In genomic region chr12:61322114-61322513, GRCm38 (mm10) we compare ENCODE assay signal across 23 mouse cellular contexts.
A peak's percentile ranks its signal among the peaks of the same experiment; 100 is the strongest.
DNase-seq lines count a peak whose midpoint lies in the region; ATAC-seq lines count a peak whose summit lies in the region.
"Had no signal": no experiment of that assay in that cellular context is flagged by ENCODE, and none has a peak within 500 bp of the region (broad histone marks: within the 10 kb centered on the region; RNA-seq: fewer than 3 reads in every experiment).

No protein-coding gene starts in this region.

- DNase-seq in cerebellum, postnatal 10 days = peak; percentile 44 to 46
- DNase-seq in cerebellum, adult 18-20 months = no peak
- no peak for DNase-seq in hindbrain, embryonic 14.5 days (ENCODE audit: low spot score)
- peak; percentile 12 for DNase-seq in right cerebral cortex, adult 18-20 months
- DNase-seq in right cerebral cortex, postnatal 14 days = no peak
- DNase-seq in layer of hippocampus, postnatal 36 days = peak; percentile 10 to 20
- DNase-seq in gastrocnemius, postnatal 10 days = no peak
- DNase-seq: adrenal gland, adult 2 months; gastrocnemius, postnatal 36 days; heart, postnatal 10 days; kidney, adult 11 months; right cerebral cortex, postnatal 4 days; thymus, postnatal 4 days had no signal

- no peaks in the 10 kb centered on the region for H3K27me3 ChIP-seq in hindbrain, embryonic 16.5 days (replicated peaks; ENCODE audit: control insufficient read depth, insufficient read depth, low read length)
- H3K27me3 ChIP-seq in hindbrain, embryonic 14.5 days (ENCODE audit: control insufficient read depth, insufficient read depth, low read length) = no peaks in the 10 kb centered on the region
- H3K27me3 ChIP-seq: CH12.LX; embryonic facial prominence, embryonic 12.5 days; hindbrain, embryonic 15.5 days; liver, embryonic 15.5 days; midbrain, embryonic 15.5 days had no signal

- no peaks in the 10 kb centered on the region for H3K4me1 ChIP-seq in hindbrain, embryonic 16.5 days (ENCODE audit: control insufficient read depth, insufficient read depth, low read depth, low read length)
- H3K4me1 ChIP-seq in hindbrain, embryonic 14.5 days (replicated peaks; ENCODE audit: control insufficient read depth, insufficient read depth, low read length) = no peaks in the 10 kb centered on the region
- H3K4me1 ChIP-seq: embryonic facial prominence, embryonic 12.5 days; heart, embryonic 10.5 days; hindbrain, embryonic 15.5 days; liver, embryonic 15.5 days; midbrain, embryonic 15.5 days had no signal

- no peak overlapping the region for H3K4me2 ChIP-seq in hindbrain, embryonic 16.5 days (ENCODE audit: low read length)
- no peak overlapping the region for H3K4me2 ChIP-seq in hindbrain, embryonic 14.5 days (replicated peaks)
- H3K4me2 ChIP-seq: embryonic facial prominence, embryonic 12.5 days; hindbrain, embryonic 15.5 days; liver, embryonic 15.5 days; midbrain, embryonic 15.5 days had no signal

- 85% methylated on average over 1 of the region's 1 CpGs for WGBS in hindbrain, embryonic 16.5 days
- 92% methylated on average over 1 of the region's 1 CpGs for WGBS in hindbrain, embryonic 14.5 days

- H3K36me3 ChIP-seq in hindbrain, embryonic 16.5 days (ENCODE audit: control insufficient read depth, insufficient read depth, low read length) = no peaks in the 10 kb centered on the region
- no peaks in the 10 kb centered on the region for H3K36me3 ChIP-seq in hindbrain, embryonic 14.5 days (replicated peaks; ENCODE audit: control insufficient read depth, insufficient read depth)
- H3K36me3 ChIP-seq: embryonic facial prominence, embryonic 12.5 days; heart, embryonic 10.5 days; hindbrain, embryonic 15.5 days; liver, embryonic 15.5 days; midbrain, embryonic 15.5 days had no signal

- no peak overlapping the region for H3K4me3 ChIP-seq in hindbrain, embryonic 16.5 days (ENCODE audit: low read length)
- H3K4me3 ChIP-seq in hindbrain, embryonic 14.5 days (replicated peaks; ENCODE audit: low read length) = no peak overlapping the region
- H3K4me3 ChIP-seq: embryonic facial prominence, embryonic 12.5 days; heart, embryonic 10.5 days; hindbrain, embryonic 15.5 days; left cerebral cortex, adult 2 months; liver, embryonic 15.5 days; midbrain, embryonic 15.5 days had no signal

- H3K9ac ChIP-seq in hindbrain, embryonic 16.5 days (ENCODE audit: low read depth, low read length) = no peak overlapping the region
- no peak overlapping the region for H3K9ac ChIP-seq in hindbrain, embryonic 14.5 days
- H3K9ac ChIP-seq: embryonic facial prominence, embryonic 12.5 days; hindbrain, embryonic 15.5 days; liver, embryonic 15.5 days; midbrain, embryonic 15.5 days had no signal

- no peaks in the 10 kb centered on the region for H3K9me3 ChIP-seq in hindbrain, embryonic 16.5 days (ENCODE audit: control insufficient read depth, low read length)
- no peaks in the 10 kb centered on the region for H3K9me3 ChIP-seq in hindbrain, embryonic 14.5 days (ENCODE audit: control insufficient read depth, low read length)
- H3K9me3 ChIP-seq: embryonic facial prominence, embryonic 12.5 days; heart, embryonic 10.5 days; hindbrain, embryonic 15.5 days; liver, embryonic 15.5 days; midbrain, embryonic 15.5 days had no signal

- H3K27ac ChIP-seq in hindbrain, embryonic 16.5 days (ENCODE audit: low read depth, low read length) = no peak overlapping the region
- no peak overlapping the region for H3K27ac ChIP-seq in hindbrain, embryonic 14.5 days
- H3K27ac ChIP-seq: embryonic facial prominence, embryonic 12.5 days; heart, embryonic 10.5 days; hindbrain, embryonic 15.5 days; kidney, postnatal 0 days; left cerebral cortex, adult 2 months; liver, embryonic 15.5 days; midbrain, embryonic 15.5 days had no signal

- peak; percentile 30; the same call in 1 of the 2 replicates for ATAC-seq in hindbrain, embryonic 16.5 days
- no peak for ATAC-seq in hindbrain, embryonic 14.5 days (ENCODE audit: low FRiP score)
- ATAC-seq: lung, postnatal 0 days; midbrain, embryonic 15.5 days had no signal

Comparison
In these comparisons a context has a peak if more than half of its experiments do, and no peak if none do; other contexts are left out.
1. DNase-seq: peak in cerebellum, postnatal 10 days (2 of 2), right cerebral cortex, adult 18-20 months (single experiment) and layer of hippocampus, postnatal 36 days (2 of 2); none in cerebellum, adult 18-20 months (0 of 2), hindbrain, embryonic 14.5 days (single experiment), right cerebral cortex, postnatal 14 days (single experiment) and gastrocnemius, postnatal 10 days (single experiment).